Comparison of ENCODE assay signal across 24 mouse cellular contexts in the genomic region with DNA sequence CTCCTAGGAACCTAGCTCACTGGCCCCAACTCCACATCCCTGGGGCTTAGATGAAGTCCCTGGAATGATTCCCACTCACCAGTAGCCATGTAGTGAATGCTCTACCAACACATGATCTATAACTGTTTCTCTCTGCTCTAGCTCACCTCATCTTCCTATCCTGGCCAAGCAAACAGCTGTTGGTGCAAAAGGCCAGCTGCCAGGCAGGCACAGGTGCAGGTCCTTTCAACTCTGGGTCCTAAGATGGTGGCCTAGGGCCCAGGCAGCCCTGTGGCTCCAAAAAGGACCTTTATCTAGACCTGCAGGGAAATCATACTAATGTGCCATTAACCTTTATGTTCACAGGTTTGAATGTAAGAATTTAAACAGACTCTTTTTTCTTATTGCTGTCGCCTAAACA. TPM values are rescaled to one million over a fixed set of nuclear protein-coding genes. Genes with fewer than 3 reads are reported as not detected.
A peak's percentile ranks its signal among the peaks of the same experiment; 100 is the strongest.
DNase-seq lines count a peak whose midpoint lies in the region; ATAC-seq and TF ChIP-seq lines count a peak whose summit lies in the region.
"Had no signal": no experiment of that assay in that cellular context is flagged by ENCODE, and none has a peak within 500 bp of the region (broad histone marks: within the 10 kb centered on the region; RNA-seq: fewer than 3 reads in every experiment).

No protein-coding gene starts in this region.

- peak; percentile 70 for DNase-seq in heart, adult 11 months
- DNase-seq in heart, adult 9 months (ENCODE audit: low spot score in 2 of 2): no peak
- DNase-seq in liver, embryonic 11.5 days (ENCODE audit: low spot score): peak; percentile 14
- no peak for DNase-seq in liver, postnatal 0 days
- DNase-seq in thymus, adult 2 months: no peak
- no peak for DNase-seq in thymus, postnatal 10 days (ENCODE audit: low spot score in 2 of 2)
- DNase-seq: adrenal gland, adult 8-10 months; adrenal gland, postnatal 14 days; adrenal gland, postnatal 36 days; B cell, adult 2 months; cerebellum, adult 11-12 months; cerebellum, adult 2 months; cerebellum, adult 9-10 months; cerebellum, postnatal 10 days; cerebellum, postnatal 25 days had no signal

- H3K4me1 ChIP-seq in liver, embryonic 11.5 days (replicated peaks; ENCODE audit: control insufficient read depth, insufficient read depth, low read length): no peaks in the 10 kb centered on the region
- peaks cover 5% of the 10 kb centered on the region; the same call in 1 of the 2 replicates for H3K4me1 ChIP-seq in liver, postnatal 0 days (ENCODE audit: insufficient read depth)
- H3K4me1 ChIP-seq in thymus, adult 2 months (replicated peaks; ENCODE audit: control insufficient read depth, insufficient read depth, low read length): peaks cover 69% of the 10 kb centered on the region
- H3K4me1 ChIP-seq: embryonic facial prominence, embryonic 12.5 days had no signal

- no peak for ATAC-seq in liver, embryonic 11.5 days (replicated peaks; ENCODE audit: low FRiP score)
- no peak for ATAC-seq in liver, postnatal 0 days
- ATAC-seq: activated CD4-positive, CD25-positive, alpha-beta regulatory T cell, adult 4 months; CD4-positive, CD25-positive, alpha-beta regulatory T cell, adult 4 months; forebrain, embryonic 13.5 days; Patski had no signal

- TF ChIP-seq POLR2A in thymus, adult 2 months (IDR thresholded peaks at IDR 0.05; ENCODE audit: control insufficient read depth, extremely low read depth, insufficient read depth, low read length, poor library complexity): no peak
- TF ChIP-seq POLR2A in myocyte (IDR thresholded peaks at IDR 0.05; ENCODE audit: insufficient read length, low read depth): no peak

- WGBS in liver, embryonic 11.5 days: 78% methylated on average over 1 of the region's 1 CpGs
- WGBS in liver, postnatal 0 days (ENCODE audit: insufficient replicate concordance): 80% methylated on average over 1 of the region's 1 CpGs
- WGBS in thymus, adult 2 months: 94% methylated on average over 1 of the region's 1 CpGs

- no peaks in the 10 kb centered on the region for H3K36me3 ChIP-seq in liver, embryonic 11.5 days (ENCODE audit: control insufficient read depth, insufficient read depth, low read length)
- no peaks in the 10 kb centered on the region for H3K36me3 ChIP-seq in liver, postnatal 0 days (replicated peaks; ENCODE audit: insufficient read depth, low read length)
- H3K36me3 ChIP-seq in thymus, adult 2 months (ENCODE audit: control insufficient read depth, insufficient read depth, low read length): no peaks in the 10 kb centered on the region
- H3K36me3 ChIP-seq in myocyte (ENCODE audit: control insufficient read depth, insufficient read depth): no peaks in the 10 kb centered on the region
- H3K36me3 ChIP-seq: embryonic facial prominence, embryonic 10.5 days; embryonic facial prominence, embryonic 12.5 days; G1E had no signal

- no peaks in the 10 kb centered on the region for H3K79me2 ChIP-seq in myocyte (ENCODE audit: control insufficient read depth, insufficient read depth)

- TF ChIP-seq CTCF in liver, postnatal 0 days (IDR thresholded peaks at IDR 0.05; ENCODE audit: low read depth): no peak
- TF ChIP-seq CTCF in thymus, adult 2 months (IDR thresholded peaks at IDR 0.05; ENCODE audit: borderline replicate concordance, control insufficient read depth, extremely low read depth, insufficient read depth, low read length, poor library complexity): no peak

- no peak for TF ChIP-seq EP300 in liver, postnatal 0 days (IDR thresholded peaks at IDR 0.05; ENCODE audit: low read depth)

- no peak overlapping the region for H3K4me3 ChIP-seq in liver, embryonic 11.5 days (ENCODE audit: low read depth, low read length)
- no peak overlapping the region for H3K4me3 ChIP-seq in liver, postnatal 0 days (ENCODE audit: low read depth, low read length)
- no peak overlapping the region for H3K4me3 ChIP-seq in thymus, adult 2 months (ENCODE audit: control insufficient read depth, insufficient read depth, low read length)
- no peak overlapping the region for H3K4me3 ChIP-seq in myocyte
- H3K4me3 ChIP-seq: embryonic facial prominence, embryonic 10.5 days; embryonic facial prominence, embryonic 12.5 days; forebrain, embryonic 13.5 days had no signal

- no peaks in the 10 kb centered on the region for H3K9me3 ChIP-seq in liver, embryonic 11.5 days (ENCODE audit: control insufficient read depth, low read length)
- H3K9me3 ChIP-seq in liver, postnatal 0 days (ENCODE audit: low read length): no peaks in the 10 kb centered on the region
- H3K9me3 ChIP-seq: embryonic facial prominence, embryonic 10.5 days; embryonic facial prominence, embryonic 12.5 days; forebrain, embryonic 13.5 days; G1E had no signal

- no peak overlapping the region for H3K9ac ChIP-seq in liver, embryonic 11.5 days (ENCODE audit: low read depth, low read length)
- no peak overlapping the region for H3K9ac ChIP-seq in liver, postnatal 0 days (replicated peaks)
- H3K9ac ChIP-seq: embryonic facial prominence, embryonic 12.5 days; forebrain, embryonic 13.5 days had no signal

- no peak overlapping the region for H3K27ac ChIP-seq in liver, embryonic 11.5 days (ENCODE audit: low read depth, low read length)
- no peak overlapping the region for H3K27ac ChIP-seq in liver, postnatal 0 days (ENCODE audit: low read depth)
- H3K27ac ChIP-seq in thymus, adult 2 months (ENCODE audit: control insufficient read depth, insufficient read depth, low read length): peak overlapping the region; percentile 51
- H3K27ac ChIP-seq: embryonic facial prominence, embryonic 10.5 days; embryonic facial prominence, embryonic 12.5 days; forebrain, embryonic 13.5 days had no signal

- H3ac ChIP-seq in myocyte (ENCODE audit: control insufficient read depth, insufficient read length): no peak overlapping the region

- H3K27me3 ChIP-seq in liver, embryonic 11.5 days (replicated peaks; ENCODE audit: control insufficient read depth, insufficient read depth, low read length): no peaks in the 10 kb centered on the region
- H3K27me3 ChIP-seq in liver, postnatal 0 days (ENCODE audit: insufficient read depth, low read length): no peaks in the 10 kb centered on the region
- H3K27me3 ChIP-seq in thymus, adult 2 months (ENCODE audit: control insufficient read depth, insufficient read depth, low read length): no peaks in the 10 kb centered on the region
- H3K27me3 ChIP-seq in myocyte (ENCODE audit: control insufficient read depth, insufficient read depth, insufficient read length): no peaks in the 10 kb centered on the region
- H3K27me3 ChIP-seq: CH12.LX; embryonic facial prominence, embryonic 12.5 days; forebrain, embryonic 13.5 days; Patski had no signal

- no peak overlapping the region for H3K4me2 ChIP-seq in liver, embryonic 11.5 days
- H3K4me2 ChIP-seq in liver, postnatal 0 days (ENCODE audit: low read depth, low read length): no peak overlapping the region
- no peak overlapping the region for H3K4me2 ChIP-seq in myocyte (ENCODE audit: low read depth)
- H3K4me2 ChIP-seq: embryonic facial prominence, embryonic 12.5 days; forebrain, embryonic 13.5 days had no signal

TF ChIP-seq in myocyte, 11 proteins besides CTCF, POLR2A, EP300 and RAD21:
- TF ChIP-seq USF1 (IDR thresholded peaks at IDR 0.05; ENCODE audit: low read depth) (no peak), MYOG (IDR thresholded peaks at IDR 0.05; ENCODE audit: control insufficient read depth in 1 of 3, insufficient read depth in 1 of 3, insufficient read length in 2 of 3, low read depth in 2 of 3) (peak in 2 of 3 experiments; percentile 40 to 80), MYOD1 (IDR thresholded peaks at IDR 0.05; ENCODE audit: control insufficient read depth in 1 of 3, insufficient read length in 2 of 3, low read depth in 2 of 3) (peak in 2 of 3 experiments; percentile 58 to 76), REST (IDR thresholded peaks at IDR 0.05; ENCODE audit: insufficient read depth, insufficient read length) (no peak)

RNA-seq across cellular contexts. Expression of a gene that starts 10.3 kb away (rescaled TPM):
- polyA plus RNA-seq in liver, embryonic 11.5 days (2014; fragmentation: Nextera tagmentation; extraction: Ambion mirVana): 0.21 TPM in 1 of 2 replicates, not detected in the other
- polyA plus RNA-seq in liver, postnatal 0 days (2015; fragmentation: Nextera tagmentation; extraction: Ambion mirVana): 0.24 TPM in 1 of 2 replicates, not detected in the other
- polyA plus RNA-seq in thymus, adult 2 months (2012; rRNA removed): 1.7 and 2.3 TPM in 2 replicates
- 0.17 TPM for polyA plus RNA-seq in myocyte (2012; fragmentation: generic; extraction: Trizol)
- polyA plus RNA-seq: cerebellum, adult 2 months; G1E had no signal

Comparison
In these comparisons a context has a peak if more than half of its experiments do, and no peak if none do; other contexts are left out.
1. DNase-seq: peak in heart, adult 11 months (single experiment) and liver, embryonic 11.5 days (single experiment); none in heart, adult 9 months (0 of 2), liver, postnatal 0 days (single experiment), thymus, adult 2 months (single experiment) and thymus, postnatal 10 days (0 of 2).